Mouse (Mus musculus): ENCODE measurements around the gene Sh3gl3.

Sh3gl3 gene

DNA sequence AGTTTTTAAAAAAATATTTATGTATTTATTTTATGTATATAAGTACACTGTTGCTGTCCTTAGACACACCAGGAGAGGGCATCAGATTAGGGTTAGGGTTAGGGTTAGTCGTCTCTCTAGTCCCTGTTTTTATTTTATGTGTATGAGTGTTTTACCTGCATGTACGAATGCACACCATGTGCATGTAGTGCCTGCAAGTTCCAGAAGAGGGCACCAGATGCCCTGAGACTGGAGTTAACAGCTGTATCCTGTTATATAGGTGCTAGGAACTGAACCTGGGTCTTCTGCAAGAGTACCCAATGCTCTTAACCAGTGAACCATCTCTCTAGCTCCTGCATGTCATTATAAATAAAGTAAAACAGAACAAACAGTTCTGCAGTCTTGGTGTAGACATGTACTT lies 113.6 kb downstream of the Sh3gl3 start:
- DNase-seq (ENCODE audit: low spot score in 2 of 2): no peak

DNA sequence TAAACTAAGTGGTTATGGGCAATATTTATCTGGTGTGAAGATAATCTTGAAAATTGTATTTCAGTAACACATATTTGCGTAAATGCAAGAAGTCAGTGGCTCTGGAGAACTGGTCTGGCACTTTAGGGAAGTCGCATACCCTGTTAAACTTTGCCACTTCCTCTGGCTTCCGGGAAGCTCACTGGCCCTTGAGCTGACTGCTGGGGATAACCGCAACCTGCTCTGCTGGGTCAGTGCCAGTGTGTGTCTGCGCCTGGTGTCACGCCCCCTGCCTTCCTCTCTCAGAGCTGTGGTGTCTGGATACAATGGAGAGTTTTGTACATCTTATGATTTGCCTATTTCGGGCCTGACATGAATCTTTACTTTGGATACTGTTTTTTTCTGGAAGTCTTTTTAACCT lies 119.8 kb downstream of the Sh3gl3 start:
- no peak for DNase-seq (ENCODE audit: low spot score in 2 of 2)

DNA sequence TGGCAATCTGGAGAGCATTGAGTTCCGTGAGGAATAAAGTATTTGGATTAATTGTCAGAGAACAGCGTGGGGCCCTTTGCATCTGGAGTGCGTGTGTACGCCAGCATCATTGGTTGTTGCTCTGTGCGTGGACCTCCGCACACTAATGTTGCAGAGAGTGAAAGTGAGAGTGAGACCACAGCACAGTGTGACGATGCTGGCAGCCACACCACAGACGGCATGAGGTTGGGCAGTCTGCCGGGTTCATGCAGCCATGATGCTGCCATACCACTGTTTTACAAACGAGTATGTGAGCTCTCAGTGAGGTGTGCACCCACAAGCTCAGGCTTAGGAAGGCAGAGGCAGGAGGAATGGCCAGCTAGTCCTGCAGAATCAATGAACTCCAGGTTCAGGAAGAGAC lies 120.4 kb downstream of the Sh3gl3 start:
- DNase-seq (ENCODE audit: low spot score in 2 of 2): no peak

- no peak for DNase-seq (ENCODE audit: low spot score in 2 of 2)
These were observed 121.0 kb downstream of the Sh3gl3 start for GRCm38 (mm10) chr7:82294611-82295010.

DNA sequence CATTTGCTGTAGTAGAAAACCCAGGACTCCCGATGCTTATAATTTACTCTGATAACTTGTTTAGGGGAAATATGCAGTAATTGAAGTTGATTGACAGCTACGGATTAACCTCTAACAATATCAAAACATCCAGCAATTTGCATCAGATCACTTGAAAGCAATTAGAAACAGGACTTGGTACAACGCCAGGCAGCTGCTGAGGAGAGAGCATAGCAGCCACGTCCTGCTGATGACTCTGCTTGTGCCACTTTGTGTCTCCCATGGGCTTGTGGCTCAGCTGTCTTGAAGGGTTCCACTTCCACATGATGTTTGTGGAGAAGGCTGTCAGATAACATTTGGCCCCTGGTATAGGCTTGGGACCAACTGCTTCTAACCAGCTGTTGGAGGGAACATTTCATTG lies 134.8 kb downstream of the Sh3gl3 start:
- DNase-seq (ENCODE audit: low spot score in 2 of 2): no peak

DNA sequence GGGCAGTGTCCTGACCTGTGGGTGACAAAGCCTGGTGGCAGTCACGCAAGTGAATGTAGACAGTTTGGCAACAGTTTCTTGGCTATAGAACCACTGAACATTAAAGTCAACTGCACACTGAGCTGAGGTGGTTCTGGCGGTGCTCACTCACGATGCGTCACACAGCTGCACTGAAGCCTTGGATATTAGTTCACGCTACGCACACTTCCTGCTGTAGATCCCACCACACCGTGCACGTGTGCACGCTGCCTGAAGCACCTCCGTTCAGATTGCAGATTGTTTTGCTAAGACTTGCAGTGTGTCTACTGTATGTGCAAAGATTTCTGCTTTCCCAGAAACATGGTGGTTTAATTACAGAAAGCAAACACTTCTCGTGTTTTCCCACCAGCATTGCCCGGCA lies 144.9 kb downstream of the Sh3gl3 start:
- no peak for DNase-seq (ENCODE audit: low spot score in 2 of 2)

DNA sequence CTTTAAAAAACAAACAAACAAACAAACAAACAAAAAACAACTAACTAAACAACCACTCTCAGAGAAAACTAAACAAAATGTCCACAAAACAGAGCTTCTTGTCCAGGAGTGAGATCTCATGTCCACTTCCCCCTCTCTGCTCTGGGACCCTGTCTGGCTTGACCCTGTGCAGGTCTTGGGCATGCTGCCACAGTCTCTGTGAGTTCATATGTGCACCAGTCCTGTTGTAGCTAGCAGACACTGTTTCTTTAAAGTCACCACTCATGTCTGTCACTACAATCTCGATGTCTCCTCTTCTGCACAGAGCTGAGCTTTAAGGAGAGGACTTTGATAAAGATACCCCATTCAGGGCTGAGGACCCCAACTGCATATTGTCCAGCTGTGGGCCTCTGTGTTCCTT lies 153.0 kb downstream of the Sh3gl3 start:
- DNase-seq (ENCODE audit: low spot score in 2 of 2): no peak

DNA sequence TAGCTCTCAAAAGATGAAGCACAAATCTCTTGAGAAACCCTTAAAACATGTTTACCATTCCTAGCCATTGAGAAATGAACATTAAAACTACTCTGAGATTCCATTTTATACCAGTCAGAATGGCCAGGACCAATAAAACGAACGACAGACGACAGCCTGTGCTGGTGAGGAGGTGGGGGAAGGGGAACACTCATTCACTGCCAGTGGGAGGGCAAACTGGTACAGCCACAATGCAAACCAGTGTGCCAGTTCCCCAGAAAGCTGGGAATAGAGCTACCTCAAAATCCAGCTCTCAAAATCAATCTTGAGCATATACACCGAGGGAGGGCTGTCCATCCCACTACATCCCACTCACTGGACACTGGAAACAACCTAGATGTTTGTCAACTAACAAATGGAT lies 153.6 kb downstream of the Sh3gl3 start:
- no peak for DNase-seq (ENCODE audit: low spot score in 2 of 2)

DNA sequence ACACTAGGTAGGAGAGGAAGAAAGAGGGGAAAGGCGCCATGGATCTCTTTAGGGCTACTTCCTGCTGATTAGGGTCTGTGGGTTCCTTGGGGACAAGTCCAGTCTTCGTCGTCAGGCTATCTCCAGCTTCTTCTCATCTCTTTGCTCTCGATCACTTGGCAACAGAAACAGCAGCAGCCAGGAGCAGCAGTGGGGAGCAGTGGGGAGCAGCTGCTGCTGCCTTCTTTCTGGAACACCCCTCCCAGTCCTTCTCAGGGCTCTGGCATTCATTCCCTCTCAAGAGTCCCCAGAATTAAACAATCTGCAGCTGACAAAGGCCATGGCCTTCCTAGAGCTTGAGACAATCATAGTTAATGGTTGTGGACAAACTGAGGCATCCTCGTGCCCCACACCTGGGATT lies 154.2 kb downstream of the Sh3gl3 start:
- no peak for DNase-seq (ENCODE audit: low spot score in 2 of 2)

- DNase-seq (ENCODE audit: low spot score in 2 of 2): no peak
These were observed 156.2 kb downstream of the Sh3gl3 start for GRCm38 (mm10) chr7:82329831-82330230.

DNA sequence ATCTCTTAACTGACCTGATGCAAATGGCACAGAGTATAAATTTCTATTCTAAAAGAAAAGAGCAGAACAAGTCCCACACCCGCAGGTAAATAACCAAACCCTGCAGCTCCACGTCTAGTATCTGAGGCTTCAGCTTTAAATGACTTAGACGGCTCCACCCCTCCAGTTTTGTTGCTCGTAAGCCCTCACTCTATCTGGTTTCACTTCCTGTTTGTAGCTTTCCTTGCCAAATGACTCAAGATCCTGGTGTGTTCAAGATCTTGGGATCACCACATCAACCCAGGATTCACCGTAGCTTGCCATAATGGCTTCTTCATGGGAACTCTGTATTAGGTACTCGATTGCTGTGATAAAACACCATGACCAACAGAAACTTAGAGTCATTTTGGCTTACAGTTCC lies 157.2 kb downstream of the Sh3gl3 start:
- DNase-seq (ENCODE audit: low spot score in 2 of 2): no peak

GRCm38 (mm10) chr7:82334000-82334399 lies 160.4 kb downstream of the Sh3gl3 start:
- no peak for DNase-seq (ENCODE audit: low spot score in 2 of 2)

DNA sequence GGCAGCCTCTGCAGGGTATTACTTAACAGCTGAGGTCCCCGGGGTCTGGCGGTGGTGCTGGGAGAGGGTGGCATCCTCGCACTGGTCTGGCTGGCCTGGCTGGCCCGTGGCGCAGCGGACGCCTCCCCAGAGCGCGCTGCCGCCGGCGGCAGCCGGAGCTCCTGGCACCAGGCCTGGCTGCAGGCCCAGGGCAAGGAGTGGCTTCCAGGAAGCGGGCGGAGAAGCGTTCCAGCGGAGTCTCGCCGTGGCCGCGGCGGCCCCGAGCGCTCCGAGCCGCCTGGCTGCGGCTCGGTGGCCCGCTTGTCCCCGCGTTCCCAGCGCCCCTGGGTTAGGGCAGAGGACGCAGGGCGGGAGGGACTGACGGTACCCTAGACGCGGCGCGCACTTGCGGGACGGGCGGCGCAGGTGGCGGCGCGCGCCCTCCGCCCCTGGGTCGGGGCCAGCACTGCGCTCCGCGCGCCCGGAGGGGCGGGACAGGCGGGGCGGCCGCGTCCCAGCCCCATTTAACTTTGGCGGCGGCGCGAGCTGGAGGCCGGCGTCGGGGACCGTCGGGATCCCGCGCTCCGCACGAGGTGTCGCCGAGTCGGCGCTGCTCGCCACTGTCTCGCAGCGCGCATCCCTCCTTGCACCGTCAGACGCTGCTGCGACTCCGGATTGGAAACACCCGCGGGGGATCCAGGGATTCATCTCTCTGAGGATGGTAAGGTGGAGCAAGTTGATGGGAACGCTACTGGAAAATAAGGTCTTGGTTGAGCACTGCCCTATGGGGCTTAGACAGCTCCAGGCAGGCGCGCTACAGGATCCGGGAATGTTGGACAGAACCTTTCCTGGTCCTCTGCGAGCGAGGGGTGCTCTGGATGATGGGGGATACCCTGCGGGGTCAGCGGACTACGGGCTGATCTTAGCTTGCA lies 161.8 kb downstream of the Sh3gl3 start, which contains the start of gene Adamtsl3:
TSS of gene Adamtsl3 (plus strand) at position 484 of the 911 bp plus-strand sequence.
- DNase-seq (ENCODE audit: low spot score in 2 of 2): peak; percentile 39 to 55

GRCm38 (mm10) chr7:82336132-82336531 lies 162.5 kb downstream of the Sh3gl3 start:
- DNase-seq (ENCODE audit: low spot score in 2 of 2): peak; percentile 28 to 29

DNA sequence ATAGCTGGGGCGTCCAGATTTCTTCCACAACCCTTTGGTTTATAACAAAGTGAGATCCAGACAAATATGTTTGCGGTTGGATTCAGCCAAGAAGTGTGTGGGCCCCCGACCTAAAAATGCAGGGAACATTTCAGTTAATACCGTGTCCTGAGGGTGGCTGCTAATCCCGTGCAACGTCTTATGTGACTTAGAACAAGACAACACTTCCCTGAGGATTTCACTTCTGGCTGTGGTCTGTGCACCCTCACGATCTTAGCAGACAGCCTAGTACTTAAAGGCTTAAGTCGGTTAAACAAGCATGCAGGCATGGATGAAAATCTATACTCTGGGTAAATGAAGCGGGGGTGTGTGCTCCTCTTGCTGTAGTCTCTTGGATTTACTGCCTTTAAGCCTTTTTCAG lies 164.5 kb downstream of the Sh3gl3 start:
- DNase-seq (ENCODE audit: low spot score in 2 of 2): no peak

- no peak for DNase-seq (ENCODE audit: low spot score in 2 of 2)
These were observed 164.9 kb downstream of the Sh3gl3 start for GRCm38 (mm10) chr7:82338532-82338931.

- no peak for DNase-seq (ENCODE audit: low spot score in 2 of 2)
These were observed 165.6 kb downstream of the Sh3gl3 start for GRCm38 (mm10) chr7:82339214-82339613.

GRCm38 (mm10) chr7:82341476-82341875 lies 167.8 kb downstream of the Sh3gl3 start:
- DNase-seq (ENCODE audit: low spot score in 2 of 2): no peak

DNA sequence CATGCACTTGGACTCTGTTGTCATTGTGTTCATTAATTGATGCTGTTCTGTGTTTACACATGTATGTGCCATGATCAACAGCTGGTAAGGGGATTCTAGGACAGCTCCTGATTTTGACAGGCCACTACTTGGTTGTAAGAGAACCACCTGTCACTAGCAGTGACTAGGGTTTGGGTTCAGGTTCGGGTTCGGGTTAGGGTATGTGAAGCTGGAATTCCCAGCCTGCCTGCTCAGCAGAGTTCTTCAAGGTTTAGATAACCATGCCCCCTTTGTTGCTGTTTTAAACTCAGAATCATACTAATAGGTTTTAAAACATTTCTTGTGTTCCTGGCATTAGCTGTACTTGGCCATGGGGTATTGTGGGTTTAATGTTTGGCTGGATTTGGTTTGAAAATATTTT lies 173.1 kb downstream of the Sh3gl3 start:
- DNase-seq (ENCODE audit: low spot score in 2 of 2): no peak

DNA sequence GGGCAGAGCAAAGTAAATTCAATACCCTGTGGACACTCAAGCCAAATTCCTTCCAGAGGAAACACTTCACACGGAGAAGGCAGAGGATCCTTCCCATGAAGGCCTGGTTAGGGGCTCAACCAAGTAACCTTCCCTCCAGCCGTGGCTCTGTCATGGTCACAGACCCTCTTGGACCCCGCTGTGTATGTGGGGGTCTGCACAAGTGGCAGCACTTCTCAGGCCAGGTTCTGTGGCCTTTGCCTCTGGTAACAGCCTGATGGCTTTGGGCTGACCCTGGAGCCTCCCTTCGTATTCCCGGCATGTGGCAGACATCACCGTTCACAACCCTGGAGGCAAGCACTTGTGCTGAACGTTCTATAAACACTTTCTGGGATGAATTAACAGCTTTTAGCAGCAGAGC lies 176.2 kb downstream of the Sh3gl3 start:
- DNase-seq (ENCODE audit: low spot score in 2 of 2): no peak

DNA sequence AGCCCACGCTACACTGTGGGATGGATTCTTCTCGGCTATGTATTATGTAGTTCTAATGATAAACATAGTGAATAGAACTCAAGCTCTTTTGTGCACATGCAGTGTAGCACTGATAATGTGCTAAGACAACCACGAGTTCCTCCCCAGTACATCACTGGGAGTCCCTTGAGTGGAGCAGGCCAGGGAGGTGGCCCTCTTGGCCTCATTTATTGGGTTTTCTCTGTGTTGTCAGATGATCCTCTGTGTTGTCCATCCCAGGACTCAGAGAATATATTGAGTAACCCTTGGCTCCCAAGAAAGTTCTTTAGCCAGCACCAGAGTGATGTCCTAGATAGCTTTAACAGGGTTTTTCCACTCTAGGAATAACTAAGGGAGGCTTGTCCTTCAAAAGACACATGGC lies 176.8 kb downstream of the Sh3gl3 start:
- DNase-seq (ENCODE audit: low spot score in 2 of 2): no peak

Data from right cerebral cortex, postnatal 10 days (tissue).